Mouse (Mus musculus): ENCODE data around the gene Pcnx2.

DNA sequence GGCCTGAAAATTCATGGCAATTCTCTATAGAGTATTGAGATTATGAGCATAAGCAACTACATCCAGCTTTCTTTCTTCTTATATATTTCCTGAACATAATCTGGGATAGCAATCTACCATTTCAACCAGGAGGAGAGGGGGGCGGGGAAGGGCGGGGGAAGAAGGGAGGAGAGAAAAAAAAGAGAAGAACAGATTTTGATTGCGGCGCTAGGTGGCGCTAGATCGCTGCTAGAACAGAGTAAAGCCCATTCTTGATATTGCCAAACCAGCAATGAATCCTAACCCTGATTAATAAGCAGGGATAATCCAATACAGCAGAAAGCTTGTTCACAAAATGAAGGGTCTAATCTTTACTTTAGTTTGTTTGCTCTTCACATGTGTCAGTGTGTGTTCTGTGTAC is 782 bp upstream of the Pcnx2 start:
- TF ChIP-seq POLR2A (IDR thresholded peaks at IDR 0.05; ENCODE audit: borderline replicate concordance, insufficient read depth, low read length) (no peak), CTCF (IDR thresholded peaks at IDR 0.05; ENCODE audit: borderline replicate concordance, insufficient read depth, low read depth, low read length) (peak; percentile 65; the same call in 1 of the 2 replicates)

Data from cerebellum, adult 2 months (tissue).